In the genomic region with DNA sequence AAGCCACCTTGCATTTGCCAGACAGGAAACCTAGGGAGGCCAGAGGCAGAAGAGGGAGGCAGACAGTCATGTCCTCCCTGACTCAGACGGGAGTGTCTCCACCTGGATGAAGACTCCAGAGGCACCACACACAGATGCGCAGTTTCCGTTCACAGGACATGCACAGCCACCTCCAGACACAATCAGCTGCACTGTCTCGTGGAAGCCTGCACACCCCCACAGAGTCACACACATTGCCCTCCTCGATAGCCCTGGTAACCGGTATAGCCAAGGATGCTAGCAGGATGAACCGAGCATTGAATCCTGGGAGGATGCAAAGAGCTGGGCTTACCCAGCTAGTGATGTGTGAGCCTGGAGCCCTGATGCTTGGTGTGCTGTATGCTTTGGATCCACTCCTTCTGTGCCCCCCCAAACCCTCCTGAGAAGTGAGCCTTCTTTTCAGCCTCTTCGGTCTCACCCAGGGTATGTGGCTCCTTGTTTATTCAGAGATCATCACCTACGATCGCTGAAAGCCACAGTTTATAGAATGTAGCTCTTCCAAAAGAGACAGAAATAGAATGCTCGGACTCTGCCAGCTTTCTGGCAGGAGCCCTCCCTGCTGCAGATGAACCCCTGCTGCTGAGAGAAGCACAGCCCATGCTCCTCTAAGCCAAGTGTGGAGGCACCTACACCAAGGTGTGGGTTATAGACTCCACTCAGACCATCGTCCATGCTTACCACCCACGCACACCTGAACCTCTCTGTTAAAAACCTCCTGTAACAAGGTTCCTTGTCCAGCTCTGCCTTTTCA, we compare ENCODE assay signal across 14 mouse cellular contexts. TPM values are rescaled to one million over a fixed set of nuclear protein-coding genes. Genes with fewer than 3 reads are reported as not detected.
DNase-seq lines count a peak whose midpoint lies in the region; ATAC-seq lines count a peak whose summit lies in the region.
"Had no signal": no experiment of that assay in that cellular context is flagged by ENCODE, and none has a peak within 500 bp of the region (broad histone marks: within the 10 kb centered on the region; RNA-seq: fewer than 3 reads in every experiment).

No protein-coding gene starts in this region.

- no peak for ATAC-seq in lung, embryonic 15.5 days (ENCODE audit: borderline replicate concordance, extremely low read depth, low FRiP score, low TSS enrichment)
- ATAC-seq in embryonic facial prominence, embryonic 14.5 days (ENCODE audit: low read depth): no peak
- ATAC-seq in stomach, embryonic 16.5 days (ENCODE audit: insufficient read depth, low FRiP score): no peak
- ATAC-seq in granulocyte monocyte progenitor cell, adult 5-6 weeks (replicated peaks; ENCODE audit: poor library complexity, severe bottlenecking): no peak
- ATAC-seq in forebrain, embryonic 15.5 days (replicated peaks): no peak

- H3K36me3 ChIP-seq in lung, embryonic 15.5 days: no peaks in the 10 kb centered on the region
- no peaks in the 10 kb centered on the region for H3K36me3 ChIP-seq in embryonic facial prominence, embryonic 14.5 days (ENCODE audit: control insufficient read depth, insufficient read depth, low read length)
- H3K36me3 ChIP-seq in stomach, embryonic 16.5 days (ENCODE audit: control insufficient read depth, insufficient read depth, low read length): no peaks in the 10 kb centered on the region
- no peaks in the 10 kb centered on the region for H3K36me3 ChIP-seq in forebrain, embryonic 15.5 days

- H3K4me1 ChIP-seq in lung, embryonic 15.5 days: peaks cover 37% of the 10 kb centered on the region
- peaks cover 15% of the 10 kb centered on the region for H3K4me1 ChIP-seq in embryonic facial prominence, embryonic 14.5 days (ENCODE audit: control insufficient read depth, insufficient read depth, low read length)
- peaks cover 11% of the 10 kb centered on the region; the same call in 1 of the 2 replicates for H3K4me1 ChIP-seq in stomach, embryonic 16.5 days (ENCODE audit: control insufficient read depth, insufficient read depth, low read length)
- H3K4me1 ChIP-seq in forebrain, embryonic 15.5 days: peaks cover 20% of the 10 kb centered on the region

- H3K9ac ChIP-seq in lung, embryonic 15.5 days: no peak overlapping the region
- H3K9ac ChIP-seq in embryonic facial prominence, embryonic 14.5 days (ENCODE audit: low read depth, low read length): no peak overlapping the region
- peak overlapping the region; percentile 22; the same call in 1 of the 2 replicates for H3K9ac ChIP-seq in stomach, embryonic 16.5 days (ENCODE audit: low read length)
- no peak overlapping the region for H3K9ac ChIP-seq in forebrain, embryonic 15.5 days (replicated peaks)

- H3K4me3 ChIP-seq in lung, embryonic 15.5 days: no peak overlapping the region
- no peak overlapping the region for H3K4me3 ChIP-seq in embryonic facial prominence, embryonic 14.5 days (ENCODE audit: low read depth, low read length)
- H3K4me3 ChIP-seq in stomach, embryonic 16.5 days (replicated peaks; ENCODE audit: low read length): no peak overlapping the region
- H3K4me3 ChIP-seq in forebrain, embryonic 15.5 days: no peak overlapping the region
- H3K4me3 ChIP-seq: myocyte had no signal

- 50% methylated on average over 13 of the region's 13 CpGs for WGBS in lung, embryonic 15.5 days
- WGBS in embryonic facial prominence, embryonic 14.5 days: 56% methylated on average over 13 of the region's 13 CpGs
- 55% methylated on average over 13 of the region's 13 CpGs for WGBS in stomach, embryonic 16.5 days
- WGBS in forebrain, embryonic 15.5 days: 75% methylated on average over 13 of the region's 13 CpGs

- H3K4me2 ChIP-seq in lung, embryonic 15.5 days: no peak overlapping the region
- H3K4me2 ChIP-seq in embryonic facial prominence, embryonic 14.5 days (ENCODE audit: low read depth, low read length): no peak overlapping the region
- H3K4me2 ChIP-seq in stomach, embryonic 16.5 days (ENCODE audit: low read depth, low read length): no peak overlapping the region
- H3K4me2 ChIP-seq in forebrain, embryonic 15.5 days (replicated peaks): no peak overlapping the region
- H3K4me2 ChIP-seq: midbrain, embryonic 11.5 days had no signal

- no peaks in the 10 kb centered on the region for H3K9me3 ChIP-seq in lung, embryonic 15.5 days
- no peaks in the 10 kb centered on the region for H3K9me3 ChIP-seq in embryonic facial prominence, embryonic 14.5 days (ENCODE audit: control insufficient read depth, low read length)
- no peaks in the 10 kb centered on the region for H3K9me3 ChIP-seq in stomach, embryonic 16.5 days (replicated peaks; ENCODE audit: control insufficient read depth, low read length)
- no peaks in the 10 kb centered on the region for H3K9me3 ChIP-seq in forebrain, embryonic 15.5 days

- peak overlapping the region; percentile 46 for H3K27ac ChIP-seq in lung, embryonic 15.5 days
- peak overlapping the region; percentile 39 for H3K27ac ChIP-seq in embryonic facial prominence, embryonic 14.5 days (replicated peaks; ENCODE audit: low read depth, low read length)
- peak overlapping the region; percentile 60; the same call in 1 of the 2 replicates for H3K27ac ChIP-seq in stomach, embryonic 16.5 days (ENCODE audit: low read length)
- H3K27ac ChIP-seq in forebrain, embryonic 15.5 days (replicated peaks): no peak overlapping the region

- peaks cover 31% of the 10 kb centered on the region for H3K27me3 ChIP-seq in lung, embryonic 15.5 days
- peaks cover 11% of the 10 kb centered on the region; the same call in 1 of the 2 replicates for H3K27me3 ChIP-seq in embryonic facial prominence, embryonic 14.5 days (replicated peaks; ENCODE audit: control insufficient read depth, insufficient read depth, low read length)
- H3K27me3 ChIP-seq in stomach, embryonic 16.5 days (ENCODE audit: control insufficient read depth, insufficient read depth, low read length): peaks cover 14% of the 10 kb centered on the region
- H3K27me3 ChIP-seq in forebrain, embryonic 15.5 days: peaks cover 32% of the 10 kb centered on the region
- H3K27me3 ChIP-seq: CH12.LX had no signal

- no peak for DNase-seq in lung, postnatal 4 days
- peak; percentile 79 for DNase-seq in cerebellum, adult 9-10 months
- DNase-seq in embryonic facial prominence, embryonic 14.5 days (ENCODE audit: low spot score): peak; percentile 41
- DNase-seq: heart, adult 18-20 months; kidney, postnatal 25 days; liver; lung, adult 2 months had no signal

RNA-seq across cellular contexts. Expression of a gene that starts 3.9 kb away (rescaled TPM):
- polyA plus RNA-seq in lung, embryonic 15.5 days (2015; fragmentation: Nextera tagmentation; extraction: Ambion mirVana): 11.7 and 15.5 TPM in 2 replicates
- polyA plus RNA-seq in embryonic facial prominence, embryonic 14.5 days (2014; fragmentation: Nextera tagmentation; extraction: Ambion mirVana): 21.6 and 26.0 TPM in 2 replicates
- polyA plus RNA-seq in stomach, embryonic 16.5 days (2015; fragmentation: Nextera tagmentation; extraction: Ambion mirVana): 22.5 and 25.3 TPM in 2 replicates
- total RNA-seq in granulocyte monocyte progenitor cell, adult 5-6 weeks (2014; fragmentation: Nextera tagmentation): not detected in 2 replicates
- total RNA-seq in granulocyte monocyte progenitor cell, adult 5-6 weeks (2017): not detected in 2 replicates
- polyA plus RNA-seq in forebrain, embryonic 15.5 days (2015; fragmentation: Nextera tagmentation; extraction: Ambion mirVana): 0.29 and 0.34 TPM in 2 replicates
- total RNA-seq: CH12.LX had no signal
- polyA plus RNA-seq: myocyte had no signal

RNA-seq across cellular contexts. Expression of a gene that starts 35.5 kb away (rescaled TPM):
- polyA plus RNA-seq in lung, embryonic 15.5 days (2015; fragmentation: Nextera tagmentation; extraction: Ambion mirVana): 3.2 and 3.6 TPM in 2 replicates
- polyA plus RNA-seq in embryonic facial prominence, embryonic 14.5 days (2014; fragmentation: Nextera tagmentation; extraction: Ambion mirVana): 1.1 and 1.4 TPM in 2 replicates
- polyA plus RNA-seq in stomach, embryonic 16.5 days (2015; fragmentation: Nextera tagmentation; extraction: Ambion mirVana): 17.6 and 26.5 TPM in 2 replicates
- not detected in 2 replicates for total RNA-seq in granulocyte monocyte progenitor cell, adult 5-6 weeks (2014; fragmentation: Nextera tagmentation)
- not detected in 2 replicates for total RNA-seq in granulocyte monocyte progenitor cell, adult 5-6 weeks (2017)
- polyA plus RNA-seq in forebrain, embryonic 15.5 days (2015; fragmentation: Nextera tagmentation; extraction: Ambion mirVana): 0.13 and 0.15 TPM in 2 replicates

RNA-seq across cellular contexts. Expression of a gene that starts 43.2 kb away (rescaled TPM):
- 11.5 and 12.1 TPM in 2 replicates for polyA plus RNA-seq in lung, embryonic 15.5 days (2015; fragmentation: Nextera tagmentation; extraction: Ambion mirVana)
- 10.6 and 11.1 TPM in 2 replicates for polyA plus RNA-seq in embryonic facial prominence, embryonic 14.5 days (2014; fragmentation: Nextera tagmentation; extraction: Ambion mirVana)
- polyA plus RNA-seq in stomach, embryonic 16.5 days (2015; fragmentation: Nextera tagmentation; extraction: Ambion mirVana): 9.8 and 10.7 TPM in 2 replicates
- 5.3 and 16.5 TPM in 2 replicates for total RNA-seq in granulocyte monocyte progenitor cell, adult 5-6 weeks (2014; fragmentation: Nextera tagmentation)
- 3.9 and 4.4 TPM in 2 replicates for total RNA-seq in granulocyte monocyte progenitor cell, adult 5-6 weeks (2017)
- polyA plus RNA-seq in forebrain, embryonic 15.5 days (2015; fragmentation: Nextera tagmentation; extraction: Ambion mirVana): 19.7 and 21.1 TPM in 2 replicates

Comparison
In these comparisons a context has a peak if more than half of its experiments do, and no peak if none do; other contexts are left out.
1. DNase-seq: peak in cerebellum, adult 9-10 months (single experiment) and embryonic facial prominence, embryonic 14.5 days (single experiment); none in lung, postnatal 4 days (0 of 2).